Mouse (Mus musculus) brain, embryonic 14.5 days (tissue): Measurements from ENCODE around the gene Omg. TPM values are rescaled to one million over a fixed set of nuclear protein-coding genes. Genes with fewer than 3 reads are reported as not detected.

Experiments
- DNase-seq: peaks from one replicate; pipeline ENCODE4 v3.0.0-alpha.2; 2011; ENCODE audit warnings: low read depth
- CTCF ChIP-seq: fragments of 200-500 bp; IDR thresholded peaks from 2 replicates; pipeline ENCODE4 v1.5.1; 2012; ENCODE audit warnings: inconsistent platforms, mild to moderate bottlenecking, moderate library complexity, borderline replicate concordance; ENCODE audit not compliant: insufficient read depth, insufficient read length; ENCODE audit errors: extremely low read depth
- POLR2A ChIP-seq: fragments of 200-500 bp; IDR thresholded peaks from 2 replicates; pipeline ENCODE4 v1.6.1; 2012; ENCODE audit warnings: mild to moderate bottlenecking, inconsistent platforms, borderline replicate concordance; ENCODE audit not compliant: poor library complexity, insufficient read depth, insufficient read length, severe bottlenecking; ENCODE audit errors: extremely low read depth
- polyA plus RNA-seq: library from polyadenylated mRNA; depleted of rRNA; stranded (reverse); fragments of >200 nt; gene quantifications from 2 replicates; pipeline ENCODE4 v1.2.3, GENCODE M21; 2012; rRNA removed

Gene Omg
- 2.3 and 2.5 TPM in 2 replicates for polyA plus RNA-seq

DNA sequence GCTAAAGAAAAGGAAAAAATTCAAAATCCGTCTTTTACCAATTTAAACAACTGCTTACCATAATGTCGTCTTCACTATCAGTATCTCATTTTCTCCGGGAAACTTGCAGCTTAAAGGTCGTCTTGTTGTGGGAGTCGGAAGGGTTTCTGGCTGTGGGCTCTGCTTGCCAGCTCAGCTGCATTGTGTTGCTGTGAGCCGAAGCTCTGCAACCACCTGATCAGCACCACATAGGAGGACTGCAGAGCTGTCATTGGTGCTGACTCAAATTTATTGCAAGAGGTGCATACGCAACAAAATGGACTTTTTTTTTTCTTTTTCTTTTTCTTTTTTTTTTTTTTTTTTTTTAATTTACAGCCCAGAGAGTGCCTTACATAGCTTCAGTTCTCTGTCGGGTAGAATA is at the start of gene Omg:
Gene Omg, minus strand, starts transcription at position 240 of the 400 bp plus-strand sequence.
- peak; percentile 88 for DNase-seq
- no peak for TF ChIP-seq CTCF
- no peak for TF ChIP-seq POLR2A

- TF ChIP-seq POLR2A: no peak
- no peak for TF ChIP-seq CTCF
- DNase-seq: no peak
Observed at GRCm38 (mm10) chr11:79552622-79553021, 48.7 kb upstream of the Omg start.

DNA sequence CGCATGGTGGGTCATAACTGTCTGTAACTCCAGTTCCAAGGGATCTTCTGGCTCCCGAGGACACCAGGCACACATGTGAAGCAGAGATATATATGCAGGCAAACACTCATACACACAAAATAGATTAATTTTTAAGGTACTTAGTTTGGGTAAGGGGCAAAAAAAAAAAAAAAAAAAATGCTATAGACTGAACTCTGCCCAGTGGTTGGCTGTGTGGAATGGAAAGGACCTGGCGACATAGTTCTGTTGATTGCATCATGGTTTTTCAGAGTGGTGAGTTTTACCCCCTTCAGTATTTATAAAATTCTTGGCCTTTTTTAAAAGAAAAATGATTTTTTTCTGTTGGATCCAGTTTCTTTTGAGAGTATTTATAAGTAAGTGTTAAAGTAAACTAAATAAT is 32.4 kb upstream of the Omg start:
- no peak for TF ChIP-seq POLR2A
- TF ChIP-seq CTCF: no peak
- DNase-seq: no peak

- no peak for TF ChIP-seq POLR2A
- TF ChIP-seq CTCF: no peak
- no peak for DNase-seq
Observed at GRCm38 (mm10) chr11:79535554-79535953, 31.7 kb upstream of the Omg start.

DNA sequence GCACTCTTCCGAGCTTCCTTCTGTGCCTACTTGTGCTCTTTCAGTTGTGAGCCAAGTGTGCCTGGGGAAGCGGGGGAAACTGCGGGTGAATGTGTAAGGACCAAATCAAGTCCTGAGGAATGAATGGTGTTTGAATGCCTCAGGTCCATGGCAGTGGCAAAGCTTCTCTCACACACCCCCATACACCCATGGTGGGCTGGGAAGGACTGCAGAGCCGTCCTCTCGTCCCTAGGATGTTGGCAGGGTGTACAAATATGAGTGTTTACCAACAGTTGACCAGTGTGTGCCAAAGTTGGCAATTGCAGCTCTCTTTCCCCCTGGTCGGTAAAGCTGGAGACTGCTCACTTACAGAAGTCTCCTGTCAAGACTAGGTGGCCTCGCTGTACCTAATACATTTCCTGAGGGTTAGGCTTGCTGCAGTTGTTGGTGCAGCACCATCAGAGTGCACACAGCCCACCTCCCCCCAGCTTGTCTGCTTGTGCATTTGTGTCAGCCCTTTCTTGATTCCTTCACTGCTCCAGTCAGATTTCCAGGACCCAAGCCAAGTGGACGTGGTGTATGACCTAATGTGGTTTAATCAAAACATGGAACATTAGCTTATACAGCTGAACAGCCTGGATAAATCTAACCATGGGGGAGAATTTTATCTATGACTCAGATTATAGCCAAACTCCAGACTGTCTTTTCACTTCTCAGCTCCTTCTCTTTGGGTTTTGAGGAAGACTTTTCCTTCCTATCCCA is 30.2 kb upstream of the Omg start:
- peak; percentile 44 for DNase-seq
- TF ChIP-seq POLR2A: no peak
- no peak for TF ChIP-seq CTCF

DNA sequence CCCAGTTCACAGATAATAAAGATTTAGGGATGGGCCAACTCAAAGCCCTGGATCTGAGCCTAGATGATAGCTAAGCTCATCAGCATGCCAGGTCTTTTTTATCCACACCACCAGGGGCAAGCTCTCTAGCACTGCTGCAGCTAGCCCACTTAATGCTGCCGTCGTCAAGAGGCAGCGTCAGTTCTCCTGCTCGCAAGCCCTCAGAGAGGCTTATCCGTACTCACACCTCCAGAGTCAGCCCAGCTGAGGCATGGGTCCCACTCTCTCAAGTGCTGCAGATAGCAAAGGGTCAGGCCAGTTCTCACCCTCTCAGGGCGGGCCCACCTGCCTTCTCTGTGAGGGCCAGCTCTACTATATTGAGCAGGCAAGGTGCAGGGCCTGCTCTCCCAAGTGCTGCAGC is 29.4 kb upstream of the Omg start:
- TF ChIP-seq POLR2A (no peak), CTCF (no peak)
- DNase-seq: peak; percentile 6

- no peak for DNase-seq
- TF ChIP-seq CTCF: no peak
- TF ChIP-seq POLR2A: no peak
Observed at GRCm38 (mm10) chr11:79531485-79531884, 27.6 kb upstream of the Omg start.

DNA sequence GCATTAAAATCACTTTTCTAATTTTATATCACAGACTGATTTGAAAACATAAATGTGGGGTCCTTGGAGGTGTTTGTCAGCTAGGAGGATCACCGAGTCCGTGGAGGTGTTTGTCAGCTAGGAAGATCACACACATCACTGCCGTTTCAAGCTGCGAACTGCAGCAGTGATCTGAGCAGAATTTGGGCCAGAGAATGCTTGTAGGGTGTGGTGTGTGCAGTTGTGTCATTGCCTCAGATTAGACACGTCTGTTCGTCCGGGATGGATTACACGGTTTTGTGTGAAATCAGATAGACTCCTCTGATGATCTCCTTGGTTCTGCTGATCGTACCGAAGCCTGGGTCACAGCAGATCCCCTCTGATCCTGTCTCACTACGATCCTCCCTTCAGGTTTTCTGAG is 26.9 kb upstream of the Omg start:
- TF ChIP-seq CTCF (no peak), POLR2A (no peak)
- no peak for DNase-seq

- peak; percentile 8 for DNase-seq
- TF ChIP-seq POLR2A (no peak), CTCF (no peak)
Observed at GRCm38 (mm10) chr11:79530333-79530761, 26.5 kb upstream of the Omg start, which contains the start of the genes Evi2 and Evi2a. Gene Evi2 (minus strand): TSS chr11:79530589. Gene Evi2a (minus strand): TSS chr11:79530609.

DNA sequence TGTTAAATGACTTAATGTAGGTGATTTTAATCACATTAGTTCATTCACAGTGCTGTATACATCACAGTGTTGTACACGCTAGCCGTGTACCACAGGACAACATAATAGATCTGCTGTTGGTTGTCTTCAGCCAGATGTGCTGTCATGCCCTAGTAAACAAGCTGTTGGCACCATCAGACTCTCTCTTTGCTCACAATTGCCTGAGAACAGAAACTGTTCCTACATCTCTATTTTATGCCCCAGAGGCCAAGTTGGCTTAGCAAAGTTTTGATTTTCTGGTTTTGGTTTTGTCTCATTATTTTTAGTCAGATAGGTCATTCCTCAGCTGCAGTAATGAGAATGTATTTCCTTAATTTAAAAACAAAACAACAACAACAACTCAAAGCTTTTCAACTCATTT is 25.9 kb upstream of the Omg start:
- TF ChIP-seq CTCF (no peak), POLR2A (no peak)
- no peak for DNase-seq

DNA sequence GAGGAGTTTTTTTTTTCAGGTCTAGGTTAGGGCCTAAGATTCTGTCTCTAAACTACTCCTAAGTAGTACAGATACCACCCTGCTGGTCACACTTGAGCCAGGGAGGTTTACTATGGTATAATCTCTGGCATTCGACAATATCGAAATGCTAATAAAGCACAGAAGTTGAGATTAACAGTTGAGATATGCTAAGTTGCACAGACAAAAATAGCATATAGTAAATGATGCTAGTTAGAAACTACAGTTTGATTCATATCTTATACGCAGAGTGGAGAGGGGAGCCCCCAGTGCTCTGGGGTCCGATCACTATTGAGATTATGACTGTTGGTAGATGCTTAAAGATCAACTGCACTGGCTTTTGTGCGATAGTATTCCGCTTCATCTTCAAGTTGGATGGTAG is 25.3 kb upstream of the Omg start:
- DNase-seq: no peak
- no peak for TF ChIP-seq POLR2A

DNA sequence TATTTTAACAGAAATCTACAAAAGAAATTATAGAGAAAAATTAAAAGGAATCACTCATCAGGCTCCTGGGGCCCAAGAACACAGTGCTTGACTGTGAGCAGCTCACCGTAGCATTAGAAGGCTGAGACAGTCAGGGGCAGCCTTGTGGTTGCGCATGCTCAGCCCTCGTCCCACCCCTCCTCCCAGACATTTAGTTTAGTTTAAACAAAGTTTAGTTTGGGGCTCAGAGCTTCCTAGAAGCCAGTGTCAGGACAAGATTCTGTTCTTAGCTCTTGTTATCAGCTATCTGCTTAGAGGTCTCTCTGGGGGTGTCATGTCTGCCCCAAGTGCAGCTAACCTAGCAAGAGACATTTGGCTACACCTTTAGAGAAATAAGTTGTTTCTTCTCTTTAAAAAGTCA is 24.7 kb upstream of the Omg start:
- DNase-seq: no peak
- no peak for TF ChIP-seq CTCF
- no peak for TF ChIP-seq POLR2A

DNA sequence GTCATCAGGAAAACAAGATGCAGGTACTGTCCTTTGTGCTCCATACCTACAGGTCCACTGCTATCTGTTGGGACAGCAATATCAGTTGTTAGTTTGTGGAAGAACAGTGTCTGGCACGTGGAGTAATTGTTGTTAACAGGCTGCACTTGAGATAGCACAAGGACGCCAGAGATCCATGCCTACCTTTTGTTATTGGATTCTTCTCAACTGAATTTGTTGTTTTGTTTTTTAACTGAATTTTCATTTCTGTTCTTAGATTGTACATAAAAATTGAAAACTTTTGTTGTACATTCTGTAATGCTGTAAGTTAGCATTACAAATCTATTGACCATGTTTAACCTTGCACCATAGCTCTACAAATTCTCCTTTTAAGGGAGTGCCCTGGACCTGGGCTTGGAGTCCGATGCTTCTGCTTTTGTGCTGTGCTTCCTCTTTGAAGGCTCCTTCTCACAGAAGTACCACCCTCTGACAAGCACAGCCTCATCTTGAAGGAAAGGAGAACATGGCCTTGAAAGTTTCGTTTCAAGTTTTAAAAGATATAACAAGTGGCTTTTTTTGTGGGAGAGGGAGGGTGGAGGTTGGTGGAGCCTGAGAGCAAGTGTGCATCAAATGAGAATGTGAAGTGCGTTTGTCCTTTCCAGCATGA is 24.0 kb upstream of the Omg start:
- TF ChIP-seq POLR2A (no peak), CTCF (no peak)
- DNase-seq: no peak
